ENCODE assay signal across 8 mouse cellular contexts in the genomic region with DNA sequence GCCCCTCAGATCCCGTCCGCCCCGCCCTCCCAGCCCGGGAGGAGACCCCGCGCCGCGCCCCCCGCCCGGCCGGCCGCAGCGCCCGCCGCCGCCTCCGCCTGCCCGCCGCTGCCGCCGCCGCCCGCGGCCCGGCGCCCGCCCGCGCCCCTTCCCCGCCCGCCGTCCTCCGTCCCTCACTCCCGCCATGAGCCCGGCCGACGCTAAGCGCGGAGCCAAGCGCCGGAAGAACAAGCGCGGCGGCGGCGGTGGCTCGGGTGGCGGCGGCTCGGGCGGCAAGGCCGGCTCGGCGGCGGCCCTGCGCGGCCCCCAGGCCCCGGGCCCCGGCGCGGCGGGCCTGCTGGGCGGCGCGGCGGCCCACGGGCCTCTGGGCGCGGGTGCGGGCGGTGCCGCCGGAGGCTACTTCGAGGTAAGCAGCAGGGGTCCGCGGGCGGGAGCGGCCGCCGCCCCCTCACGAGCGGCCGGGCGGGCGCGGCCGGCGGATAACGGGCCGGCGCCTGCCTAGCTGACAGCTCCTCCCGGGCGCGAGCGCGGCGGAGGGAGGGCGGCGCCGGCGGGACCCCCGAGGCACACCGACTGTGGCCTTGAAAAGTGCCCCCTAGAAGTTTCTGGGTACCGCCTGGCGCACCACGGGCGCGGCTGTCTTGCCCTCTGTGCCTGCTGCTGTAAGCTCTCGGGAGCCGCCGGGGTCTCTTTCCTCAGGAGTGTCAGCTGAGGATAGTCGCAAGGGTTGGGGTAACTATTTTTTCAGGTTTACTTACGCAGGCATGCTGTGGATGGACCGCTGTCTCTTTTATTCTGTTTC. TPM values are rescaled to one million over a fixed set of nuclear protein-coding genes. Genes with fewer than 3 reads are reported as not detected.
DNase-seq lines count a peak whose midpoint lies in the region; ATAC-seq and TF ChIP-seq lines count a peak whose summit lies in the region.

No protein-coding gene starts in this region.

- no peak for TF ChIP-seq POLR2A in olfactory bulb, adult 2 months (IDR thresholded peaks at IDR 0.05; ENCODE audit: insufficient read depth, low read depth, low read length)

- no peak for TF ChIP-seq EP300 in liver, postnatal 0 days (IDR thresholded peaks at IDR 0.05; ENCODE audit: low read depth)

- peak overlapping the region; percentile 53 to 87 for H3K27ac ChIP-seq in heart, embryonic 14.5 days (replicated peaks in 1 of 2; ENCODE audit: control insufficient read depth in 1 of 2, insufficient read depth in 1 of 2, low read depth in 2 of 2, low read length in 2 of 2)
- peak overlapping the region; percentile 95 for H3K27ac ChIP-seq in liver, postnatal 0 days (ENCODE audit: low read depth)
- no peak overlapping the region for H3K27ac ChIP-seq in olfactory bulb, adult 2 months (ENCODE audit: insufficient read depth, low read depth, low read length)

- peak overlapping the region; percentile 97 for H3K9ac ChIP-seq in heart, embryonic 14.5 days (ENCODE audit: low read length)
- H3K9ac ChIP-seq in liver, postnatal 0 days (replicated peaks) = peak overlapping the region; percentile 98

- no peaks in the 10 kb centered on the region for H3K9me3 ChIP-seq in erythroblast, embryonic 14.5 days (ENCODE audit: control insufficient read depth, low read length)
- H3K9me3 ChIP-seq in heart, embryonic 14.5 days (ENCODE audit: control insufficient read depth, low read length) = no peaks in the 10 kb centered on the region
- H3K9me3 ChIP-seq in liver, postnatal 0 days (ENCODE audit: low read length) = no peaks in the 10 kb centered on the region

- WGBS in heart, embryonic 14.5 days = under 1% methylated on average over 50 of the region's 114 CpGs
- under 1% methylated on average over 54 of the region's 114 CpGs for WGBS in liver, postnatal 0 days (ENCODE audit: insufficient replicate concordance)
- WGBS in olfactory bulb, adult 2 months = 11% methylated on average over 100 of the region's 114 CpGs

- DNase-seq in CD8-positive naive resting alpha-beta T cell, adult 2 months (ENCODE audit: low read depth in 2 of 2, low spot score in 2 of 2) = peak; percentile 28 to 33
- DNase-seq in adrenal gland, postnatal 4 days (ENCODE audit: low spot score in 2 of 2) = peak; percentile 4 to 18
- DNase-seq in kidney, postnatal 25 days = peak; percentile 16 to 47
- peak; percentile 60 for DNase-seq in liver, postnatal 0 days
- peak; percentile 52 to 70 for DNase-seq in thymus, postnatal 36 days

- ATAC-seq in heart, embryonic 14.5 days (ENCODE audit: insufficient number of reproducible peaks, insufficient read depth, low FRiP score, low read depth) = 0 out of 2 replicates have a peak, but pooled peaks have one; percentile 1
- ATAC-seq in liver, postnatal 0 days = peak; percentile 11

- peak overlapping the region; percentile 72 for H3K4me2 ChIP-seq in heart, embryonic 14.5 days (ENCODE audit: low read length)
- H3K4me2 ChIP-seq in liver, postnatal 0 days (ENCODE audit: low read depth, low read length) = peak overlapping the region; percentile 81

- peaks cover 9% of the 10 kb centered on the region for H3K36me3 ChIP-seq in erythroblast, embryonic 14.5 days (ENCODE audit: control insufficient read depth)
- 0 out of 2 replicates have a peak, but pooled peaks cover under 1% of the 10 kb centered on the region for H3K36me3 ChIP-seq in heart, embryonic 14.5 days (ENCODE audit: control insufficient read depth, insufficient read depth, low read length)
- H3K36me3 ChIP-seq in liver, postnatal 0 days (replicated peaks; ENCODE audit: insufficient read depth, low read length) = no peaks in the 10 kb centered on the region

- no peaks in the 10 kb centered on the region for H3K27me3 ChIP-seq in erythroblast, embryonic 14.5 days (ENCODE audit: control insufficient read depth)
- no peaks in the 10 kb centered on the region for H3K27me3 ChIP-seq in heart, embryonic 14.5 days (ENCODE audit: control insufficient read depth, insufficient read depth, low read length)
- H3K27me3 ChIP-seq in liver, postnatal 0 days (ENCODE audit: insufficient read depth, low read length) = no peaks in the 10 kb centered on the region

- no peak for TF ChIP-seq CTCF in liver, postnatal 0 days (IDR thresholded peaks at IDR 0.05; ENCODE audit: low read depth)
- TF ChIP-seq CTCF in olfactory bulb, adult 2 months (IDR thresholded peaks at IDR 0.05; ENCODE audit: insufficient read depth, low read depth, low read length) = no peak

- peak overlapping the region; percentile 88 for H3K4me3 ChIP-seq in erythroblast, embryonic 14.5 days (replicated peaks)
- H3K4me3 ChIP-seq in heart, embryonic 14.5 days (ENCODE audit: control insufficient read depth in 1 of 2, insufficient read depth in 1 of 2, low read depth in 1 of 2, low read length in 2 of 2) = peak overlapping the region; percentile 84 to 99
- H3K4me3 ChIP-seq in liver, postnatal 0 days (ENCODE audit: low read depth, low read length) = peak overlapping the region; percentile 87
- H3K4me3 ChIP-seq in olfactory bulb, adult 2 months (ENCODE audit: insufficient read depth, low read depth, low read length) = peak overlapping the region; percentile 99

- peaks cover 40% of the 10 kb centered on the region for H3K4me1 ChIP-seq in erythroblast, embryonic 14.5 days (ENCODE audit: control insufficient read depth)
- peaks cover 4 to 21% of the 10 kb centered on the region in 2 experiments; a peak in 3 of 4 replicates for H3K4me1 ChIP-seq in heart, embryonic 14.5 days (ENCODE audit: control insufficient read depth in 2 of 2, insufficient read depth in 2 of 2, low read length in 2 of 2)
- peaks cover 19% of the 10 kb centered on the region for H3K4me1 ChIP-seq in liver, postnatal 0 days (ENCODE audit: insufficient read depth)
- no peaks in the 10 kb centered on the region for H3K4me1 ChIP-seq in olfactory bulb, adult 2 months (ENCODE audit: control insufficient read depth, insufficient read depth, low read length)

RNA-seq across cellular contexts. Expression of a gene that starts 0.5 kb away (rescaled TPM):
- total RNA-seq in adrenal gland, postnatal 4 days (2021) = 10 to 100 TPM; 40.4 to 42.5 TPM
- 1.8 and 1.9 TPM in 2 replicates for polyA plus RNA-seq in erythroblast, embryonic 14.5 days (2012)
- polyA plus RNA-seq in heart, embryonic 14.5 days (2014; fragmentation: Nextera tagmentation; extraction: Ambion mirVana) = 10.3 and 10.6 TPM in 2 replicates
- 2.2 and 2.7 TPM in 2 replicates for polyA plus RNA-seq in liver, postnatal 0 days (2015; fragmentation: Nextera tagmentation; extraction: Ambion mirVana)
- polyA plus RNA-seq in olfactory bulb, adult 2 months (2012; ENCODE audit: insufficient read depth, insufficient read length, low replicate concordance, missing spikeins) = not detected in 2 replicates

RNA-seq across cellular contexts. Expression of a gene that starts 34.1 kb away (rescaled TPM):
- 100 to 1,000 TPM; 129 TPM for total RNA-seq in adrenal gland, postnatal 4 days (2021)
- polyA plus RNA-seq in erythroblast, embryonic 14.5 days (2012) = 3.5 and 4.1 TPM in 2 replicates
- 116 and 120 TPM in 2 replicates for polyA plus RNA-seq in heart, embryonic 14.5 days (2014; fragmentation: Nextera tagmentation; extraction: Ambion mirVana)
- polyA plus RNA-seq in liver, postnatal 0 days (2015; fragmentation: Nextera tagmentation; extraction: Ambion mirVana) = 60.0 and 60.4 TPM in 2 replicates
- polyA plus RNA-seq in olfactory bulb, adult 2 months (2012; ENCODE audit: insufficient read depth, insufficient read length, low replicate concordance, missing spikeins) = 159 TPM in 1 of 2 replicates, not detected in the other

Comparison
In these comparisons a context has a peak if more than half of its experiments do, and no peak if none do; other contexts are left out.
1. DNase-seq: peak in every context shown above with its lines; median percentile 61 in thymus, postnatal 36 days; 60 in liver, postnatal 0 days; 32 in kidney, postnatal 25 days; 30 in CD8-positive naive resting alpha-beta T cell, adult 2 months; 11 in adrenal gland, postnatal 4 days.